Mouse (Mus musculus) hindbrain, postnatal 0 days (tissue): ENCODE results near the gene Klhl26. TPM values are rescaled to one million over a fixed set of nuclear protein-coding genes. Genes with fewer than 3 reads are reported as not detected.

Source experiments
- ATAC-seq: fragments of 200-750 bp; cut with Nextera tagmentation; 2 replicates; pipeline ENCODE4 v1.8.0; 2017; ENCODE audit warnings: mild to moderate bottlenecking, moderate TSS enrichment, moderate library complexity
- DNase-seq: peaks from one replicate; pipeline ENCODE4 v3.0.0-alpha.2; 2015; ENCODE audit warnings: low spot score
- H3K27ac ChIP-seq: fragments of 300-500 bp; sonication (generic); 2 replicates; pipeline ENCODE4 v1.5.1; 2014; ENCODE audit warnings: mild to moderate bottlenecking
- H3K27me3 ChIP-seq: fragments of 300-500 bp; sonication (generic); 2 replicates; pipeline ENCODE4 v1.6.1; 2014; ENCODE audit warnings: low read length, mixed read lengths; ENCODE audit not compliant: insufficient read depth
- H3K36me3 ChIP-seq: fragments of 300-500 bp; sonication (generic); 2 replicates; pipeline ENCODE4 v1.6.1; 2014; ENCODE audit warnings: low read length, mixed read lengths; ENCODE audit not compliant: insufficient read depth
- H3K4me1 ChIP-seq: fragments of 300-500 bp; sonication (generic); 2 replicates; pipeline ENCODE4 v1.6.1; 2014; ENCODE audit warnings: antibody characterized with exemption, low read length, mixed read lengths; ENCODE audit not compliant: insufficient read depth
- H3K4me2 ChIP-seq: fragments of 300-500 bp; sonication (generic); 2 replicates; pipeline ENCODE4 v1.6.1; 2014; ENCODE audit warnings: low read depth, mild to moderate bottlenecking, low read length, moderate library complexity, mixed read lengths
- H3K4me3 ChIP-seq: fragments of 300-500 bp; sonication (generic); 2 replicates; pipeline ENCODE4 v1.5.1; 2014; ENCODE audit warnings: low read length
- H3K9ac ChIP-seq: fragments of 300-500 bp; sonication (generic); replicated peaks from 2 replicates; pipeline ENCODE4 v1.6.1; 2014; ENCODE audit warnings: mild to moderate bottlenecking, low read length, moderate library complexity, mixed read lengths
- H3K9me3 ChIP-seq: fragments of 300-500 bp; sonication (generic); 2 replicates; pipeline ENCODE4 v1.6.1; 2016; ENCODE audit warnings: low read length, mixed read lengths
- CTCF ChIP-seq: IDR thresholded peaks from 2 replicates; pipeline ENCODE4 v1.5.1; 2016; ENCODE audit warnings: antibody characterized with exemption, control low read depth, low read depth
- WGBS: fragments of 180-500 bp; shearing (Covaris S2); extraction: QIAGEN DNeasy Blood & Tissue Kit; methylation state at CpG from one replicate; pipeline ENCODE4 v1.1.7; 2014; 5-methylcytosine and 5-hydroxymethylcytosine counted together
- polyA plus RNA-seq: library from polyadenylated mRNA; unstranded; fragments of >200 nt; fragmentation: Nextera tagmentation; extraction: Ambion mirVana; gene quantifications from 2 replicates; pipeline ENCODE4 v1.2.1, GENCODE M21; 2015
- total RNA-seq: library from RNA; depleted of rRNA; stranded (reverse); fragments of >200 nt; gene quantifications from 2 replicates; pipeline ENCODE4 v1.2.3, GENCODE M21; 2014

Klhl26 gene
- total and polyA plus RNA-seq, 2 experiments from 2014 or later = 35.8 to 61.8 TPM

DNA sequence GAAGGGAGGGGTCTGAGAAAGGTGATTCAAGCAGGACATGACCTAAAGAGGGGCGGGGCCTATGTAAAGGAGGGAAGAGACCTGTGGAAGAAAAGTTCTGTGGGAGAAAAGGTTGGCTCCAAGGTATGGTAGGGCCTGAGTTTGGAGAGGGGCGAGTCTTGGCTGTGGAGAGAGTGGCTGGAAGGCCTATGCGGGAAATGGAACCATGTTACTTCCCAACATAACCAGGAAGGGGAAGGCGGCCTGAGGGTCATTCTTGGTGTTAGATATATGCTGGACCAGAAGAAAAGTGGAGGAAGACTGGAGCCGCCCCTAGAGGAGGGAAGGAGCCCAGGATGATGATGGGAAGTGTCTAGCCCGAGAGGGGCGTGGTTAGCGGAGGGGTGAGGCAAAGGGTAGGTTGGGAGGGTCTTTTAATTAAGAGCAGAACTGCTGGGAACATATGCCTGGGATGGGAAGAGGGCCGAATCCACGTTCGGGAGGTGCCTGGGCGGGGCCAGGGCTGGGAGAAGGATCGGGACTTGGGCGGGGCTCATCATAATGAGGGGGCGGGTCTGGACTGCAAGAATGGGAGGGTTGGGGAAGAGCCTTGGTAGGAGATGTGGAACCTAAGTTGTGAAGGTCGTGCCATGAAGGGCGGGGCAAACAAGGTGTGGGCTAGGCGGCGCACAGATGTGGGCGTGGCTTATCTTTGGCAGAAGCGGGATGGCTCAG lies 658 bp upstream of the Klhl26 start:
- Histone ChIP-seq H3K27me3 (0 out of 2 replicates have a peak, but pooled peaks cover 3% of the 10 kb centered on the region), H3K9me3 (no peaks in the 10 kb centered on the region), H3K9ac (peak overlapping the region; percentile 81), H3K4me3 (peak overlapping the region; percentile 69), H3K4me1 (peaks cover 14% of the 10 kb centered on the region; the same call in 1 of the 2 replicates), H3K27ac (no peak overlapping the region), H3K4me2 (peak overlapping the region; percentile 93), H3K36me3 (no peaks in the 10 kb centered on the region)
- ATAC-seq (peak; percentile 25), DNase-seq (no peak)
- no peak for TF ChIP-seq CTCF
- 5% methylated on average over 21 of the region's 21 CpGs for WGBS

DNA sequence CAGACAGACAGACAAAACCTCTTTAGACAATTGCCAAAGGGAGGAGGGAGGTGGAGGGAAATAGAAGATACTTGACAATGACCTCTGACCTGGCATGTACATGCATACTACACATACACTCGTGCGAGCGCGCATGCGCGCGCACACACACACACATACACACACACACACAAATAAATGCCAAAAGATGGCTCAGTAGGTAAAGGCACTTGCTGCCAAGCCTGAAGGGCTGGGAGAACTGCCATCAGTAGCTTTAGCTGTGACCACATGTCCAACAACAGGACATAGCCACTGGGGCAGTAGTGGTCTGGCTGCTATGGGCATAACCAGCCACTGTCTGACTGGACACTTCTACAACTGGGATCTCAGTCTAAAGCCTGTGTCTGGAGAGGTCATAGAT lies 4.9 kb downstream of the Klhl26 start:
- H3K27me3 ChIP-seq = no peaks in the 10 kb centered on the region
- H3K9me3 ChIP-seq = no peaks in the 10 kb centered on the region
- no peak overlapping the region for H3K4me2 ChIP-seq
- H3K4me3 ChIP-seq = no peak overlapping the region
- no peak overlapping the region for H3K27ac ChIP-seq
- WGBS = 91% methylated on average over 7 of the region's 7 CpGs
- no peak overlapping the region for H3K9ac ChIP-seq
- DNase-seq (no peak), ATAC-seq (no peak)
- peaks cover 20% of the 10 kb centered on the region; the same call in 1 of the 2 replicates for H3K4me1 ChIP-seq
- no peaks in the 10 kb centered on the region for H3K36me3 ChIP-seq
- no peak for TF ChIP-seq CTCF

DNA sequence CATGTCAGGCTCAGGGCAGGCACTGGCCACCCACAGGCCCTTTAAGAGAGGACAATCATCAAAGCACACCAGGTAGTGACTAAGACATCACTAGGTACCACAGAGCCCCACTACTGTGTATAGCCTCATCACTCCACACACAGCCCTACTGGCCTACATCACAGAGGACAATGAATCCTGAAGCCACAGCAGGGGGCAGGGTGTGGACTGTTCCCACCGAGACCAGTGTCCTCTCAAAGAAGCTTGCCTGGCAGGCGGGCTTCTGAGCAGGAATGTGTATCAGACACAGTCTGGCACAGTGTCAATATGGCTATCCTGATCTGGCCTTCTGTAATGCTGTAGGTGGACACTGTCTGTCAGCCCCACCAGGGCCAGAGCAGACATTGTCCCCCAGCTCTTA lies 6.8 kb downstream of the Klhl26 start:
- no peak overlapping the region for H3K4me2 ChIP-seq
- no peak for DNase-seq
- 42% methylated on average over 2 of the region's 2 CpGs for WGBS
- no peaks in the 10 kb centered on the region for H3K36me3 ChIP-seq
- H3K4me1 ChIP-seq = 0 out of 2 replicates have a peak, but pooled peaks cover 11% of the 10 kb centered on the region
- no peak overlapping the region for H3K4me3 ChIP-seq
- no peaks in the 10 kb centered on the region for H3K27me3 ChIP-seq
- H3K9ac ChIP-seq = no peak overlapping the region
- H3K27ac ChIP-seq = peak overlapping the region; percentile 48; the same call in 1 of the 2 replicates
- no peak for TF ChIP-seq CTCF
- H3K9me3 ChIP-seq = no peaks in the 10 kb centered on the region
- no peak for ATAC-seq

DNA sequence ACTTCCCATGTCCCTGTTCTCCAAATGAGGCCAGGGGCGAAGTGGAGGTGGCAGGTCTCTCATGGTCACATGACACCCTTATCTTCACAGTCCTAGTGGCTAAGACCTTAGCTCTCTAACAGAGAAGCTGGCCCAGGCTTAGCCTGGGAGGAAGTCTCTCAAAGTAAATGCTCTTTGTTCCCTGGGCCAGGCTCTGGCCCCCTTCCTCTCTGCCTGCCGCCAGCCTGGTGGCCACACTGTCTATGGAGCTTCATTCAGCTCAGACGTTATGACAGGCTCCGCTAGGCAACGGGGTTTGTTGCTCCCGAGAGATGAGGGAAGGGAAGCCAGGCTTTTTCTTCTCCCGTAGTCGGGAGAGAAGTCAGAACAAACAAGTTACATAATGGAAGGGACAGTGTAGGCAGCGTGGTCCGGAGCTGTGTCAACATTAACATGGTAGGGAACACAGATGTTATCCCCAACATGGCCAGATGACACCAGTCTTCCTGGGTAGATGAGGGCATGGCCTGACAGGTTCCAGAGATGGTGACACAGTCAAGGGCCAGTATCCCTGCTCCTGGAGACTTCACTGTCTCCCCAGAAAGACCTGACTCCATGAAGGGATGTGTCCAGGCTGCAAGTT lies 7.4 kb downstream of the Klhl26 start:
- Histone ChIP-seq H3K36me3 (no peaks in the 10 kb centered on the region), H3K27ac (peak overlapping the region; percentile 48; the same call in 1 of the 2 replicates), H3K27me3 (no peaks in the 10 kb centered on the region), H3K9ac (no peak overlapping the region), H3K4me1 (0 out of 2 replicates have a peak, but pooled peaks cover 11% of the 10 kb centered on the region), H3K4me2 (no peak overlapping the region), H3K9me3 (no peaks in the 10 kb centered on the region), H3K4me3 (no peak overlapping the region)
- no peak for TF ChIP-seq CTCF
- ATAC-seq (peak; percentile 78), DNase-seq (peak; percentile 63)
- 23% methylated on average over 10 of the region's 10 CpGs for WGBS

DNA sequence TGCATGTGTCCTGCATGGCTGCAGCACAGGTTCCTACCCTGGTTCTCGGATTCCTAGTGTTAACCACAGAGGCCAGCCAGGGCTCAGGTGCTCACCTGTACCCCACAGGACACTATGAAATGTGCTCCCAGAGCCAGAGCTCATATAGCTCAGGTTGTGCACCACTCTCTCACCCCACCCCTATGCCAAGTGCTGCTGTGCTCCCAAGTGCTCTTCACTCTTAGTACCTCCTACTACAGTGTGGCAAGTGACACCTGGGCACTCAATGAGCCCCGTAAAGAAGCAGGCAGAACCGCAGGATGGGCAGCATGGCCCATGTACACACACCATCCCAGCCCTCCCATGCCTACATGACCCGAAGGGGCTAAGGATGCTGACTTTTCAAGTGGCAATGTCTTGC lies 8.0 kb downstream of the Klhl26 start:
- no peak for DNase-seq
- no peak overlapping the region for H3K4me3 ChIP-seq
- H3K36me3 ChIP-seq = no peaks in the 10 kb centered on the region
- no peak for TF ChIP-seq CTCF
- WGBS = 87% methylated on average over 4 of the region's 4 CpGs
- no peak for ATAC-seq
- no peak overlapping the region for H3K4me2 ChIP-seq
- H3K27me3 ChIP-seq = no peaks in the 10 kb centered on the region
- no peak overlapping the region for H3K9ac ChIP-seq
- no peaks in the 10 kb centered on the region for H3K9me3 ChIP-seq
- 0 out of 2 replicates have a peak, but pooled peaks cover 11% of the 10 kb centered on the region for H3K4me1 ChIP-seq
- peak overlapping the region; percentile 48; the same call in 1 of the 2 replicates for H3K27ac ChIP-seq

DNA sequence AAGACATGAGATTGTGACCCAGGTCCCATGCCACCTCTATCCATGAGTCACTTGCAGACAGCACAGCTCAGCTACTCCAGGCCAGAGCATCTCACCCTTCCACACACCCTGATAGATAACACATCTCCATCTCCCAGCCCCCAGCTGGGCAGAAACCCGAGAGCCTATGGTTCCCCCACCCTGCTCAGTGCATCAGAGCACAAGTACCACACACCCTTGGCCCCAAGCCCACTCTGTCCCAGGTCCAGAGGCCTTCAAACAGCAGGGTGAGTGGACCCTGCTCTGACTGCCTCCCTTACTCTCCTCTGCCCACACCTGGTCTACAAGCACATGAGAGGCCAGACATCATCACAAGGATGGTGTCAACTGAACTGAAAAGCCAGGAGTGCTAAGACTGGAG lies 8.9 kb downstream of the Klhl26 start:
- no peaks in the 10 kb centered on the region for H3K27me3 ChIP-seq
- no peak overlapping the region for H3K4me2 ChIP-seq
- no peak overlapping the region for H3K4me3 ChIP-seq
- no peak overlapping the region for H3K9ac ChIP-seq
- ATAC-seq (no peak), DNase-seq (no peak)
- no peak for TF ChIP-seq CTCF
- H3K36me3 ChIP-seq = no peaks in the 10 kb centered on the region
- no peaks in the 10 kb centered on the region for H3K9me3 ChIP-seq
- WGBS = 76% methylated on average over 1 of the region's 1 CpGs
- H3K4me1 ChIP-seq = 0 out of 2 replicates have a peak, but pooled peaks cover 11% of the 10 kb centered on the region
- H3K27ac ChIP-seq = no peak overlapping the region

DNA sequence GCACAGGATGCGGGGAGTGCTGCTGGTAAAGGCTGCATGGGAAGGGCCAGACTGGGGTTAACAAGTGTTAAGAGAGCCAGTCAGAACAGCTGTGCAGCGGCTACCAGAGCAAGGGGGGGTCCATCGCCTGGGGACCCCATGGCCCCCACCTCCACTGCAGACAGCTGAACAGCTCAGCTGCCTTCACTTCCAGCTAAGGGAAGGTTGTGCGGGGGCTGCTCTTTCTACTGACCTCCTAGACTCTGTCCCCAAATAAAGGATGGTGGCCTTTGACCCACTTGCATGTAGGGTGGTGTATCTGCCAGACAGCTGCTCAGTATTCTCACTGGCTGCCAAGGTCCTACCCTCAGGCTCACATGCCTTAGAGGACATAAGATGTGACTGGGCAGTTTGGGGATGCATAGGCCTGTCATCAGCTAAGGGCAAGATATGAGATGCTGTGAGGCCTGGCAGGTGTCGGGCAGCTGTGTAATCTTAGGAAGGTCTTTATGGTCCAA lies 9.5 kb downstream of the Klhl26 start:
- Histone ChIP-seq H3K9me3 (no peaks in the 10 kb centered on the region), H3K9ac (no peak overlapping the region), H3K4me3 (no peak overlapping the region), H3K4me1 (0 out of 2 replicates have a peak, but pooled peaks cover 11% of the 10 kb centered on the region), H3K36me3 (no peaks in the 10 kb centered on the region), H3K4me2 (no peak overlapping the region), H3K27ac (no peak overlapping the region), H3K27me3 (no peaks in the 10 kb centered on the region)
- ATAC-seq = no peak
- DNase-seq = no peak
- 78% methylated on average over 5 of the region's 5 CpGs for WGBS
- no peak for TF ChIP-seq CTCF
